Mouse (Mus musculus) bone marrow, adult 2 months (tissue): Measurements from ENCODE around the gene Hcst.

Source experiments
- CTCF ChIP-seq: fragments of 200-500 bp; IDR thresholded peaks from 2 replicates; pipeline ENCODE4 v1.5.1; 2011; ENCODE audit warnings: low read length, control low read depth; ENCODE audit not compliant: control insufficient read depth, insufficient read depth
- POLR2A ChIP-seq: fragments of 200-500 bp; IDR thresholded peaks from 2 replicates; pipeline ENCODE4 v1.6.1; 2011; ENCODE audit warnings: low read depth, mild to moderate bottlenecking, control low read depth, low read length, borderline replicate concordance; ENCODE audit not compliant: control insufficient read depth

DNA sequence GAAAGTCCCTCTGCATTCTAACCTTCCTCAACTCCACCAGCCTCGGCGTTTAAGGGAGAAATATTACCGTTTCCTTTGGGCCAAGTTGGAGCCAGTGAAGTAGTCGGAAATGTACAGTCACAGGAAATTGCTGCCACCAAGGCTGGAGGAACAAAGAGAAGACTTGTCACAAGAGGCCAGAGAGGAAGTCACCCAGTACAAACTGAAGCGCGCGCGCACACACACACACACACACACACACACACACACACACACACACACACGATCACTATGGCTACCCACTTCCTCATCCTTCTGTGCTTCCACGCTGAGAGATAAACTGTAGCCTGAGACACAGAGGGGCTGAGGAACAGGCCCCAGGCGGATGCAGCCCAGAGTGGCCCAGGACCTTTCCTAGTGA is 25.3 kb downstream of the Hcst start:
- TF ChIP-seq CTCF (no peak), POLR2A (no peak; the same call in 1 of the 2 replicates)
